Mouse (Mus musculus) liver, embryonic 14.5 days (tissue): ENCODE measurements around the gene Hist2h2aa2. TPM values are rescaled to one million over a fixed set of nuclear protein-coding genes. Genes with fewer than 3 reads are reported as not detected.

ENCODE experiments used
- ATAC-seq: fragments of 200-750 bp; cut with Nextera tagmentation; 2 replicates; pipeline ENCODE4 v1.8.0; 2017; ENCODE audit warnings: moderate number of reproducible peaks, mild to moderate bottlenecking, moderate library complexity; ENCODE audit not compliant: insufficient read depth
- DNase-seq, 3 experiments: peaks; one replicate each; pipeline ENCODE4 v3.0.0-alpha.2; 2012 to 2013; ENCODE audit warnings: low read depth in 3 of 3, low spot score in 3 of 3
- H3K27ac ChIP-seq: fragments of 300-500 bp; sonication (generic); 2 replicates; pipeline ENCODE4 v1.5.1; 2014; ENCODE audit warnings: moderate library complexity, mild to moderate bottlenecking, control low read depth, inconsistent platforms
- H3K27me3 ChIP-seq: fragments of 300-500 bp; sonication (generic); 2 replicates; pipeline ENCODE4 v1.6.1; 2014; ENCODE audit warnings: mild to moderate bottlenecking, low read length, moderate library complexity; ENCODE audit not compliant: control insufficient read depth, insufficient read depth
- H3K36me3 ChIP-seq: fragments of 300-500 bp; sonication (generic); replicated peaks from 2 replicates; pipeline ENCODE4 v1.6.1; 2014; ENCODE audit warnings: low read depth; ENCODE audit not compliant: control insufficient read depth, insufficient read depth
- H3K4me1 ChIP-seq, 2 experiments: fragments of 200-500 bp in 1 of 2; fragments of 300-500 bp in 1 of 2; sonication (generic) in 1 of 2; replicated peaks; 2 replicates each; pipeline ENCODE4 v1.6.1; 2012 to 2014; ENCODE audit warnings: antibody characterized with exemption in 1 of 2, inconsistent platforms in 1 of 2, low read length in 1 of 2; ENCODE audit not compliant: control insufficient read depth in 2 of 2, insufficient read depth in 2 of 2
- H3K4me2 ChIP-seq: fragments of 300-500 bp; sonication (generic); 2 replicates; pipeline ENCODE4 v1.6.1; 2014; ENCODE audit warnings: low read depth, mild to moderate bottlenecking, control low read depth, moderate library complexity
- H3K4me3 ChIP-seq, 2 experiments: fragments of 200-500 bp in 1 of 2; fragments of 300-500 bp in 1 of 2; sonication (generic) in 1 of 2; 2 replicates each; pipeline ENCODE4 v1.5.1; 2012 to 2014; ENCODE audit warnings: low read depth in 2 of 2, low read length in 2 of 2, mild to moderate bottlenecking in 2 of 2, control low read depth in 1 of 2, inconsistent platforms in 1 of 2, moderate library complexity in 1 of 2; ENCODE audit not compliant: insufficient read depth in 1 of 2
- H3K9ac ChIP-seq: fragments of 300-500 bp; sonication (generic); replicated peaks from 2 replicates; pipeline ENCODE4 v1.6.1; 2014; ENCODE audit warnings: mild to moderate bottlenecking, control low read depth, moderate library complexity
- H3K9me3 ChIP-seq: fragments of 300-500 bp; sonication (generic); 2 replicates; pipeline ENCODE4 v1.6.1; 2016; ENCODE audit warnings: low read length, mixed read lengths; ENCODE audit not compliant: control insufficient read depth
- CTCF ChIP-seq: IDR thresholded peaks from 2 replicates; pipeline ENCODE4 v1.5.1; 2016; ENCODE audit warnings: antibody characterized with exemption, low read depth, control low read depth
- EP300 ChIP-seq: IDR thresholded peaks from 2 replicates; pipeline ENCODE4 v1.6.1; 2016; ENCODE audit warnings: antibody characterized with exemption, low read depth
- WGBS: fragments of 180-500 bp; shearing (Covaris S2); extraction: QIAGEN DNeasy Blood & Tissue Kit; methylation state at CpG from one replicate; pipeline ENCODE4 v1.1.7; 2014; ENCODE audit not compliant: insufficient replicate concordance; 5-methylcytosine and 5-hydroxymethylcytosine counted together
- polyA plus RNA-seq, 2 experiments: library from polyadenylated mRNA; depleted of rRNA in 1 of 2; stranded (reverse) in 1 of 2; unstranded in 1 of 2; fragments of >200 nt; fragmentation: Nextera tagmentation in 1 of 2; extraction: Ambion mirVana in 1 of 2; gene quantifications; 2 replicates each; pipeline versions ENCODE4 v1.2.1 to v1.2.3; 2012 to 2014

Gene Hist2h2aa2
- polyA plus RNA-seq, 2 experiments, result 32.9 to 34.2 TPM

- ATAC-seq (peak; percentile 91), DNase-seq (peak; percentile 69 to 74 (median 72))
- no peaks in the 10 kb centered on the region for H3K36me3 ChIP-seq
- H3K9me3 ChIP-seq, result no peaks in the 10 kb centered on the region
- H3K4me2 ChIP-seq, result peak overlapping the region; percentile 98
- peaks cover 10 to 13% of the 10 kb centered on the region in 2 experiments; a peak in 3 of 4 replicates for H3K4me1 ChIP-seq
- no peak for TF ChIP-seq EP300
- peak; percentile 90 for TF ChIP-seq CTCF
- no peaks in the 10 kb centered on the region for H3K27me3 ChIP-seq
- peak overlapping the region; percentile 70 to 74 for H3K4me3 ChIP-seq
- peak overlapping the region; percentile 90 for H3K9ac ChIP-seq
- peak overlapping the region; percentile 74 for H3K27ac ChIP-seq
- WGBS, result under 1% methylated on average over 49 of the region's 49 CpGs
Observed at GRCm38 (mm10) chr3:96277800-96278624, 37.9 kb upstream of the Hist2h2aa2 start.

GRCm38 (mm10) chr3:96277428-96277799 is 37.3 kb upstream of the Hist2h2aa2 start:
- ATAC-seq (peak; percentile 74), DNase-seq (peak in 2 of 3 experiments; percentile 52 to 58)
- H3K36me3 ChIP-seq, result no peaks in the 10 kb centered on the region
- peak overlapping the region; percentile 90 for H3K9ac ChIP-seq
- WGBS, result 10% methylated on average over 8 of the region's 8 CpGs
- no peaks in the 10 kb centered on the region for H3K27me3 ChIP-seq
- peaks cover 10 to 13% of the 10 kb centered on the region in 2 experiments; a peak in 3 of 4 replicates for H3K4me1 ChIP-seq
- H3K27ac ChIP-seq, result peak overlapping the region; percentile 74
- peak overlapping the region; percentile 70 to 74 for H3K4me3 ChIP-seq
- TF ChIP-seq CTCF (no peak; the same call in 1 of the 2 replicates), EP300 (no peak)
- H3K9me3 ChIP-seq, result no peaks in the 10 kb centered on the region
- H3K4me2 ChIP-seq, result peak overlapping the region; percentile 98

- no peak overlapping the region for H3K4me2 ChIP-seq
- no peaks in the 10 kb centered on the region for H3K36me3 ChIP-seq
- ATAC-seq, result no peak
- peak in 2 of 3 experiments; percentile 61 to 62 for DNase-seq
- no peak overlapping the region for H3K9ac ChIP-seq
- no peak overlapping the region for H3K27ac ChIP-seq
- WGBS, result 37% methylated on average over 17 of the region's 17 CpGs
- TF ChIP-seq CTCF (no peak), EP300 (no peak)
- no peaks in the 10 kb centered on the region for H3K27me3 ChIP-seq
- H3K9me3 ChIP-seq, result no peaks in the 10 kb centered on the region
- no peak overlapping the region for H3K4me3 ChIP-seq
- H3K4me1 ChIP-seq, result peaks cover 10 to 13% of the 10 kb centered on the region in 2 experiments; a peak in 3 of 4 replicates
Observed at GRCm38 (mm10) chr3:96273591-96274465, 33.8 kb upstream of the Hist2h2aa2 start.

GRCm38 (mm10) chr3:96269511-96270474 is 29.7 kb upstream of the Hist2h2aa2 start, which contains the start of gene Hist2h2bb:
Hist2h2bb (plus strand) TSS chr3:96269752.
- Histone ChIP-seq H3K4me2 (peak within 1 kb of the TSS; percentile 82), H3K36me3 (no peaks in the 10 kb centered on the region), H3K4me1 (peaks cover 23 to 30% of the 10 kb centered on the region in 2 experiments), H3K27ac (peak within 1 kb of the TSS; percentile 97), H3K27me3 (no peaks in the 10 kb centered on the region), H3K9ac (peak within 1 kb of the TSS; percentile 97), H3K4me3 (peak within 1 kb of the TSS; percentile 63 to 64), H3K9me3 (no peaks in the 10 kb centered on the region)
- WGBS, result under 1% methylated on average over 45 of the region's 45 CpGs
- TF ChIP-seq EP300 (peak; percentile 70), CTCF (no peak)
- DNase-seq (peak; percentile 98 to 99 (median 98)), ATAC-seq (peak; percentile 85)
